Mouse (Mus musculus): ENCODE results near the gene Ptpn4. TPM values are rescaled to one million over a fixed set of nuclear protein-coding genes. Genes with fewer than 3 reads are reported as not detected.

The Ptpn4 gene
- polyA plus RNA-seq, 1 experiment: 1.0 TPM

DNA sequence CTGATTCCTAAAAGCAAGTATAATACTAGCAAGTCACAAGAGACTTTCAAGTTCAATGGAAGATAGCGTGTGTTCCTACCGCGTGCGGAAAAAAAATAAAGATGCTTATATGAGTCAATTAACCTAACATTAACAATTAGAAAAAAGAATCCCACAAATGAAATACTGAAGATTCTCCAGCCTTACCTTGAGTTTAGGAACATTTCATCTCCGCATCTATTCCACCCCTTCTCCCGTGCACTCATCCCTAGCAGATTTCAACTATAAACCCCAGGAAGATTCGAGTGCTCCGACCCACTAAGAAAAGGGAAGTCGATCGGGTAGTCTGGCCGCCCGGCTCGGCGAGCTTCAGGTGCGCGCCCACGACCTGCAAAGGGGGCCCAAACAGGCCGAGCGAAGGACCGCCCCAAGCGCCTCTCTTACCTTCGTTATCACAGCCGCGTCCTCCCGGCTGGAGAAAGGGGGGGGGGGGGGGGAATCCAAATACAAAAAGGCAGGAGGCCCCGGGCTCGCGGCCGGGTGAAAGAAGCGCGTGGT is 866 bp downstream of the Ptpn4 start:
- TF ChIP-seq MYOD1 (IDR thresholded peaks at IDR 0.05; ENCODE audit: control insufficient read depth, insufficient read length, low read depth) (no peak), MYOG (IDR thresholded peaks at IDR 0.05; ENCODE audit: control insufficient read depth, extremely low read depth, insufficient read length) (no peak), CEBPB (IDR thresholded peaks at IDR 0.05; ENCODE audit: low read depth) (no peak), MAX (IDR thresholded peaks at IDR 0.05) (no peak), CTCF (IDR thresholded peaks at IDR 0.05; ENCODE audit: control insufficient read depth, insufficient read depth, insufficient read length) (no peak), FOSL1 (IDR thresholded peaks at IDR 0.05; ENCODE audit: insufficient read depth, low read length, poor library complexity, severe bottlenecking) (no peak), USF1 (IDR thresholded peaks at IDR 0.05; ENCODE audit: low read depth) (no peak)
- Histone ChIP-seq H3ac (ENCODE audit: control insufficient read depth, insufficient read length, low read depth) (peak overlapping the region; percentile 91), H3K79me3 (ENCODE audit: low read depth) (peaks cover 22% of the 10 kb centered on the region)

GRCm38 (mm10) chr1:119835726-119836478 is 1.5 kb downstream of the Ptpn4 start:
- Histone ChIP-seq H3K27me3 (ENCODE audit: control insufficient read depth, insufficient read depth, insufficient read length) (no peaks in the 10 kb centered on the region), H3K4me3 (ENCODE audit: insufficient read depth, poor library complexity, severe bottlenecking) (peak overlapping the region; percentile 82), H3K36me3 (ENCODE audit: control insufficient read depth, insufficient read depth) (no peaks in the 10 kb centered on the region), H3ac (ENCODE audit: control insufficient read depth, insufficient read length, low read depth) (peak overlapping the region; percentile 40), H3K79me3 (ENCODE audit: low read depth) (peaks cover 27% of the 10 kb centered on the region), H3K79me2 (ENCODE audit: control insufficient read depth, insufficient read depth) (peaks cover 57% of the 10 kb centered on the region)
- no peak for TF ChIP-seq USF1 (IDR thresholded peaks at IDR 0.05; ENCODE audit: low read depth)
- TF ChIP-seq CEBPB (IDR thresholded peaks at IDR 0.05; ENCODE audit: low read depth): no peak
- no peak for TF ChIP-seq CTCF (IDR thresholded peaks at IDR 0.05; ENCODE audit: control insufficient read depth, insufficient read depth, insufficient read length)
- no peak for TF ChIP-seq MYOG (IDR thresholded peaks at IDR 0.05; ENCODE audit: control insufficient read depth, extremely low read depth, insufficient read length)

More for the DNA sequence above, 866 bp downstream of the Ptpn4 start:
- Histone ChIP-seq H3K79me2 (ENCODE audit: control insufficient read depth, insufficient read depth) (peaks cover 51% of the 10 kb centered on the region), H3K27me3 (ENCODE audit: control insufficient read depth, insufficient read depth, insufficient read length) (no peaks in the 10 kb centered on the region), H3K4me3 (ENCODE audit: insufficient read depth, poor library complexity, severe bottlenecking) (peak overlapping the region; percentile 82), H3K36me3 (ENCODE audit: control insufficient read depth, insufficient read depth) (no peaks in the 10 kb centered on the region)

- H3K79me2 ChIP-seq (ENCODE audit: control insufficient read depth, insufficient read depth): peaks cover 92% of the 10 kb centered on the region
- H3K27me3 ChIP-seq (ENCODE audit: control insufficient read depth, insufficient read depth, insufficient read length): no peaks in the 10 kb centered on the region
- H3K36me3 ChIP-seq (ENCODE audit: control insufficient read depth, insufficient read depth): no peaks in the 10 kb centered on the region
- no peak overlapping the region for H3K4me3 ChIP-seq (ENCODE audit: insufficient read depth, poor library complexity, severe bottlenecking)
- H3K79me3 ChIP-seq (ENCODE audit: low read depth): peaks cover 27% of the 10 kb centered on the region
- H3ac ChIP-seq (ENCODE audit: control insufficient read depth, insufficient read length, low read depth): no peak overlapping the region
- TF ChIP-seq MYOD1 (IDR thresholded peaks at IDR 0.05; ENCODE audit: control insufficient read depth, insufficient read length, low read depth) (no peak), MAX (IDR thresholded peaks at IDR 0.05) (no peak), MYOG (IDR thresholded peaks at IDR 0.05; ENCODE audit: control insufficient read depth, extremely low read depth, insufficient read length) (no peak), CTCF (IDR thresholded peaks at IDR 0.05; ENCODE audit: control insufficient read depth, insufficient read depth, insufficient read length) (no peak), CEBPB (IDR thresholded peaks at IDR 0.05; ENCODE audit: low read depth) (no peak), FOSL1 (IDR thresholded peaks at IDR 0.05; ENCODE audit: insufficient read depth, low read length, poor library complexity, severe bottlenecking) (no peak), USF1 (IDR thresholded peaks at IDR 0.05; ENCODE audit: low read depth) (no peak)
These were observed 9.3 kb downstream of the Ptpn4 start for GRCm38 (mm10) chr1:119828160-119828559.

- Histone ChIP-seq H3K79me2 (ENCODE audit: control insufficient read depth, insufficient read depth) (peaks cover 52% of the 10 kb centered on the region), H3K4me3 (ENCODE audit: insufficient read depth, poor library complexity, severe bottlenecking) (no peak overlapping the region), H3K79me3 (ENCODE audit: low read depth) (peaks cover 8% of the 10 kb centered on the region), H3K36me3 (ENCODE audit: control insufficient read depth, insufficient read depth) (no peaks in the 10 kb centered on the region), H3ac (ENCODE audit: control insufficient read depth, insufficient read length, low read depth) (no peak overlapping the region), H3K27me3 (ENCODE audit: control insufficient read depth, insufficient read depth, insufficient read length) (no peaks in the 10 kb centered on the region)
- no peak for TF ChIP-seq MAX (IDR thresholded peaks at IDR 0.05)
- TF ChIP-seq MYOG (IDR thresholded peaks at IDR 0.05; ENCODE audit: control insufficient read depth, extremely low read depth, insufficient read length): no peak
- TF ChIP-seq CTCF (IDR thresholded peaks at IDR 0.05; ENCODE audit: control insufficient read depth, insufficient read depth, insufficient read length): no peak
- TF ChIP-seq FOSL1 (IDR thresholded peaks at IDR 0.05; ENCODE audit: insufficient read depth, low read length, poor library complexity, severe bottlenecking): no peak
- TF ChIP-seq USF1 (IDR thresholded peaks at IDR 0.05; ENCODE audit: low read depth): no peak
- no peak for TF ChIP-seq CEBPB (IDR thresholded peaks at IDR 0.05; ENCODE audit: low read depth)
- no peak for TF ChIP-seq MYOD1 (IDR thresholded peaks at IDR 0.05; ENCODE audit: control insufficient read depth, insufficient read length, low read depth)
These were observed 18.7 kb downstream of the Ptpn4 start for GRCm38 (mm10) chr1:119818704-119819103.

DNA sequence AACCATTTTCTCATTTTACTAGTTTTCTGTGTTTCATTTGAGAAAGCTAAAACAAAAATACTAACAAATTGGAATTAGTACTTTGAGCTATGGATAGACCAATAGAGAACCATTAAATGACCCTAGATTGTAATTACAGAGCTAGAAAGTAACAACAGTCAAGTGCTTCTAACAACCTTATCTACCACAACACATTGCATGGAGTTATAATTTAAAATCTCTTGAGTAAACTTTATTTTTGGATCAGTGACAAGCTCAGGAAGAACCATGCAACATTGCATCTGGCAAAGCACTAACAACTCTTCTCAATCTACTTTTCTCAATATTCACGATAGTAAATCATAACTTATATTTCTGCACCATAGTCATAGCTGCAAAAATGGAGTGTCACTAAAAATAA is 29.7 kb downstream of the Ptpn4 start:
- no peak overlapping the region for H3K4me3 ChIP-seq (ENCODE audit: insufficient read depth, poor library complexity, severe bottlenecking)
- no peak overlapping the region for H3ac ChIP-seq (ENCODE audit: control insufficient read depth, insufficient read length, low read depth)
- TF ChIP-seq CTCF (IDR thresholded peaks at IDR 0.05; ENCODE audit: control insufficient read depth, insufficient read depth, insufficient read length) (no peak), MYOG (IDR thresholded peaks at IDR 0.05; ENCODE audit: control insufficient read depth, extremely low read depth, insufficient read length) (no peak), USF1 (IDR thresholded peaks at IDR 0.05; ENCODE audit: low read depth) (no peak), FOSL1 (IDR thresholded peaks at IDR 0.05; ENCODE audit: insufficient read depth, low read length, poor library complexity, severe bottlenecking) (no peak), MYOD1 (IDR thresholded peaks at IDR 0.05; ENCODE audit: control insufficient read depth, insufficient read length, low read depth) (no peak), CEBPB (IDR thresholded peaks at IDR 0.05; ENCODE audit: low read depth) (no peak), MAX (IDR thresholded peaks at IDR 0.05) (no peak)
- H3K79me2 ChIP-seq (ENCODE audit: control insufficient read depth, insufficient read depth): peaks cover 67% of the 10 kb centered on the region
- no peaks in the 10 kb centered on the region for H3K36me3 ChIP-seq (ENCODE audit: control insufficient read depth, insufficient read depth)
- H3K27me3 ChIP-seq (ENCODE audit: control insufficient read depth, insufficient read depth, insufficient read length): no peaks in the 10 kb centered on the region
- H3K79me3 ChIP-seq (ENCODE audit: low read depth): peaks cover 24% of the 10 kb centered on the region

Measured in C2C12 (cell line).